Mouse (Mus musculus): ENCODE measurements around the gene Capn9. TPM values are rescaled to one million over a fixed set of nuclear protein-coding genes. Genes with fewer than 3 reads are reported as not detected.

Capn9 gene
- not detected for total RNA-seq (2021)
- long read RNA-seq, experiment 1: 0 reads
- long read RNA-seq, experiment 2, partial matches to known transcripts: 0 of 1 reads
- long read RNA-seq, experiment 2, other reads (novel, unspliced or antisense): 1 of 1 reads

DNA sequence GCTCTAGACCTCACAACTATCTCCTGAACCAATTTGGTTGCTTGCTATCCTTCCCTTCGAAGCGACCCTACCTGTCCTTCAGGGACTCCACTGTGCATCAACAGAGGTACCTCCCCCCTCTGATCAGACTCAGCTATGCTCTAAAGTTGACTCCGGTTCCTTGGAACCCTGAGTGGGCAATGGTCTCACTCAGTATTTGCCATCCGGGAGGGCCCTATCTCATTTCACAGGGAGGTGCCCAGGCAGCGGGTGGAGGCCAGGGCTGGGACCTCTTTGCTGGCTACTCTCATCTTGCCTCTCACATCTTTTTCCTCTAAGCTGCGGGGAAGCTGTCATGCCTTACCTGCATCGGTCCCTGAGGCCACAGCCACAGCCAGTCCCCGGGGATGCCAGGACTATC lies at the start of gene Capn9:
Capn9 (plus strand) TSS at position 301 of the 400 bp plus-strand sequence.
- Histone ChIP-seq H3K4me3 (no peak within 1 kb of the TSS), H3K27ac (no peak within 1 kb of the TSS)
- intact Hi-C loops (cut with DNase I): no loop called here
- TF ChIP-seq CTCF (IDR thresholded peaks at IDR 0.05): no peak
- DNase-seq: no peak

DNA sequence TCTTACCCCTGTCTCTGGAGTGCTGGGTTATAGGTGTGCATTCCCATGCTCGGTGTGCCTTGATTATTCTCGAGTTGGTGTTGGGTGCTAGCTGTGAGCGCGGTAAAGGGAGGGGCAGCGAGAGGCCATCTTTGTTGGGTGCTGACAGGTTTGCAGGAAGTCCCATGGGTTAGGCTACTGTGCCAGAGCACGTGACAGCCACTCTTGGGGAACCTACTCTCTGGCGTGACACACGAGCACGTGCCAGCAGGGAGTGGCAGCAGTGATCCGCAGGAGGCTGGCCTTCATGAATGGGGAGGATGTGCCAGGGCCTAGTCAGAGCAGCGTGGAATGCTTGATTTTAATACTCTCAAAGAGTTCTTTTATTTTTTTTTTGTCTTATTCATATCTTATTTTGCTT lies 49.6 kb upstream of the Capn9 start:
- peak; percentile 15 for DNase-seq
- TF ChIP-seq CTCF (IDR thresholded peaks at IDR 0.05): no peak
- no peak overlapping the region for H3K4me3 ChIP-seq
- intact Hi-C loops (cut with DNase I): no loop called here
- H3K27ac ChIP-seq: no peak overlapping the region

DNA sequence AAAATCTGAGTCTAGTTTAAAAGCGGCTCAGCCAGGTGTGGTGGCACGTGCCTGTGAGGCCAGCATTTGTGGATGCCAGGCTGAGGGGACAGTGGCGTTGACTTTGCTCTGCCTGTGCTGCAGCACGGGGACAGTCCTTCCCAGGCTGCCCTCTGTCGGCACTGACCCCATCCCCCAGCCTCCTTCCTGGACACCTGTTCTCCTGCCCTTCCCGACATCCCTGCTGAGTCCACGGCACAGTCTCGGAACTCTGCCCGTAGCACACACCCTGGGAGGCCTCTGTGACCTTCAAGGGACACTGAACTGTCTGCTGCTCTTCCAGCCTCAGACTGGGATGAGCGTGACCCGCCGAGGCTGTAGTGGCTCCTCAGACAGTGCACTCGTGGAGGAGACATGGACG lies 45.8 kb upstream of the Capn9 start:
- peak; percentile 74 for DNase-seq
- peak overlapping the region; percentile 73 for H3K27ac ChIP-seq
- H3K4me3 ChIP-seq: no peak overlapping the region
- intact Hi-C loops (cut with DNase I): loop anchor here (5.0 kb wide), 1 partner anchor 37 kb away; the partner anchor contains the start of gene Agt
- no peak for TF ChIP-seq CTCF (IDR thresholded peaks at IDR 0.05)

DNA sequence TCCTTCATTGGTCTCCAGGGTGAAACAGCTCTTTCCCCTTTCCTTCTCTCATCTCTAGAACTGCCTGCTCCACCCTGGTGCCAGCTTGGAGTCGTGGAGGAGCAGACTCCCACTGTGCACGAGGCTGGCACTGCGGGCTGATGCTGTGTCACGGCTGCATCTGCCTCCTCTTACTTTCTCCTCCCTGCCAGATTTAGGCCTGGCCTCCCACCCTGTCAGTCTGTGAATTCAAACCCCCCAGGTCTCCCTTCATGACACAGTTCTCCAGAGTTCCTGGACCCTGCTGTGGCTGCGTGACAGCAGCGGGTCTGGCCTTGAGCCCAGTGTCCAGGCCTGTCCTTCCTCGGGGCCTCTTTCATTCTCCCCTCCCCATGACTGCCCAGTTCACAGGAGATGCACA lies 45.4 kb upstream of the Capn9 start:
- no peak for TF ChIP-seq CTCF (IDR thresholded peaks at IDR 0.05)
- intact Hi-C loops (cut with DNase I): loop anchor here (5.0 kb wide), 1 partner anchor 37 kb away; the partner anchor contains the start of gene Agt

DNA sequence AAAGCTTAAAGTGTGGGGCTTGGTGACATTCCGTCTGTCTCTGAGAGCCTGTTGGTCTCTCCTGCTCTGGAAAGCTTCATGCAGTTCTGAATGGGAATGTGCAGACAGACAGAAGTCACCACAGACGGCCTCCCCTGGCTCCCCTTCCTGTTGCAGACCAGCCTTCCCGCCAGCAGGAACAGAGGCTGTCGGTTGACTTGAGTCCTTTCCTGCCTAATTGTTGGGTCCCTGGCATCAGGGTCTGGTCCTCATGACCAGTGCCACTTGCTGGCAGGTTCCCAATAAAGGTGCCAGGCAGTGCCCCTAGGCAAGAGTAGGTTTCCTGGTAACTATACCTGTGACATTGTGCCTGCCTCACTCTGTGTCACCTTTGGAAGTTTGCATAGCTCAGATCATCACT lies 44.9 kb upstream of the Capn9 start:
- no peak for DNase-seq
- no peak overlapping the region for H3K4me3 ChIP-seq
- peak overlapping the region; percentile 73 for H3K27ac ChIP-seq
- no peak for TF ChIP-seq CTCF (IDR thresholded peaks at IDR 0.05)
- intact Hi-C loops (cut with DNase I): loop anchor here (5.0 kb wide), 1 partner anchor 36 kb away; the partner anchor contains the start of gene Agt

More for the DNA sequence above, 45.4 kb upstream of the Capn9 start:
- DNase-seq: no peak
- Histone ChIP-seq H3K27ac (peak overlapping the region; percentile 73), H3K4me3 (no peak overlapping the region)

DNA sequence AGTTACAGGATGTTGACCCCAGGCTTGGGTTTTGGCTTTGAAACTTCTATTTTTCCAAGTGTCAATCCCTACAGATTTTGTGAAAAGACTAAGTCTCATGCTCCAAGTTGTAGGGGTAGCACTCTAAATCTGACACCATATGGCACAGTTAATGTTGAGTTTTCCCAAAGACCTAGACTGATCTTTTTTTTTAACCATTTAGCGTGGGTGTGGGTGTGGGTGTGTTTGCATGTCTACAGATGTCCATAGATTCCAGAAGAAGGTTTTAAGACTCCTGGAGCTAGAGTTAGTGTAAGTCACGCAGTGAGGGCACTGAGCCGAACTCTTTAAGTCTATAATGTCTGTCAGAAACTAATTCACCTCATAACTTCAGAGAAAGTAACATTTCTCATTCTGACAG lies 43.3 kb upstream of the Capn9 start:
- Histone ChIP-seq H3K4me3 (no peak overlapping the region), H3K27ac (no peak overlapping the region)
- TF ChIP-seq CTCF (IDR thresholded peaks at IDR 0.05): no peak
- no peak for DNase-seq
- intact Hi-C loops (cut with DNase I): loop anchor here (5.0 kb wide), 1 partner anchor 35 kb away; the partner anchor contains the start of gene Agt

DNA sequence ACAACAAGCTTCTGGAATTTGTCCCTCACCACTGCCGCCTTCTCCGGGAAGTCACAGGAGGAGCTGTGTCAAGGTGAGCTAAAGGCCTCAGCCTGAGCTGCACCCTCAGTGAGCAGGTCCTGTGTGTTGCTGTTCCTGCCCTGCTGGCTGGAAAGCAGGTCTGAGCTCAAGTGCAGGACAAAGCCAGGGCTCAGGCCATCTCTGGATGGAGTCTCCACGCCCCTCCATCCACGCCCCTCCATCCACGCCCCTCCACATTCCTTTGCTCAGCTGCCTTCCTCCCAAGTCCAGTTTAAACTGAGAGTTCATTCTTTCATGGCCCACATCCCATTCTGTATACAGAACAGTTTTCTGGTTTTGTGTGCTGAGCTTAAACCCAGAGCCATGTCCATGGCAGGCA lies 40.5 kb upstream of the Capn9 start:
- no peak for DNase-seq
- TF ChIP-seq CTCF (IDR thresholded peaks at IDR 0.05): no peak
- Histone ChIP-seq H3K4me3 (no peak overlapping the region), H3K27ac (peak overlapping the region; percentile 77; the same call in 1 of the 2 replicates)
- intact Hi-C loops (cut with DNase I): no loop called here

DNA sequence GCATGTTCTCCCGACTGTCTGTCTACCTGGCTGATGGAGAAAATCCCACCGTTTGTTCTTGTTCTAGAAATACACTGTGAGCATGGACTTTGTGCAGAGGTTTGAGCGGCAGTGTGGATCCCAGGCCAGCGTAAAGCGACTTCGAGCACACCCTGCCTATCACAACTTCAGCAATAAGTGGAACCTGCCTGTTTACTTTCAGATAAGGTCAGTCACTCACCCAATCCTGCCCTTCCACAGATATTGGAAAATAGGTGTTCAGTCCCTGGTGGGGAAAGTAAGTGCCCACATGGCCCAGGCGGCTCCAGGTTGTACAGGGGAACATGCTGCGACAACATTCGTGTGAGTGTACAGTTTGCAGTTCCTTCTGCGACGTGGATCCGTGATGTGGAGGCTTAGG lies 35.0 kb upstream of the Capn9 start:
- no peak overlapping the region for H3K27ac ChIP-seq
- no peak for DNase-seq
- H3K4me3 ChIP-seq: no peak overlapping the region
- intact Hi-C loops (cut with DNase I): no loop called here
- TF ChIP-seq CTCF (IDR thresholded peaks at IDR 0.05): no peak

DNA sequence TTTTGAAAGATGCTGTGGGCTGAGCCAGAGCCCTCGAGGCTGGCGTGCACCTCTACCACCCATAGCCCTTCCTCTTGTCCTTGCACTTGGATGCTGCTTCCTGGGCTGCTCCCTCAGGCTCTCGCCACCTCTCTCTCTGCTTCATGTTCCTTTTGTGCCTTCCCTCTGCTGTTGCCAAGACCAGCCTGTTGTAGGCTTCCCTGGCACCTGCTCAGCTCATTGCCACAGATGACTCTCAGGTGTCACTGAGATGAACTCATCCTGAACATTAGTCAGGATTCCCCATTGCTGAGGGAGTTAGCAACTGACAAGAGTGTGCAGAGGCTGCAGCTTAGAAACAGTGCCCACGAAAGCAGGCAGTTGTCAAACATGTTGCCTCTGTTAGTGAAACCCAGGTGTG lies 33.9 kb upstream of the Capn9 start:
- no peak overlapping the region for H3K27ac ChIP-seq
- no peak overlapping the region for H3K4me3 ChIP-seq
- no peak for DNase-seq
- no peak for TF ChIP-seq CTCF (IDR thresholded peaks at IDR 0.05)
- intact Hi-C loops (cut with DNase I): no loop called here

DNA sequence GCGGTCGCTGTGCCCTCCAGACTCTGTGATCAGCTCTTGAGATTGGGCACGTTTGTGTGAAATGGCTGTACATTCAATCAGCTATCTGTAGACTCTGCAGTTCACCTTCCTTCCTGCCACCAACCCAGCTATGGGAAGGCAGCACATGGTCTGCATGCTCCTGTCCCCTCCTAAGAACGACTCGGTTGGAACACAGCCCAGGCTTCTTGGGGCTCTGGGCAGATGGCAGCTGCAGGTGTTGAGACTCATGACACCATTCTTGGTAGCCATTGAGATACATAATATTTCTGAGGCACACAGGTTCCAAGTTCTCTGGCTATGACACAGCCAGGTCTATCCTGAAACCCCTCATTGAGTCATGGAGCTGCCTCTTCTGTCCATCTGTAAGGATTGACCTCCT lies 32.6 kb upstream of the Capn9 start:
- H3K27ac ChIP-seq: no peak overlapping the region
- no peak for DNase-seq
- no peak overlapping the region for H3K4me3 ChIP-seq
- no peak for TF ChIP-seq CTCF (IDR thresholded peaks at IDR 0.05)
- intact Hi-C loops (cut with DNase I): no loop called here

DNA sequence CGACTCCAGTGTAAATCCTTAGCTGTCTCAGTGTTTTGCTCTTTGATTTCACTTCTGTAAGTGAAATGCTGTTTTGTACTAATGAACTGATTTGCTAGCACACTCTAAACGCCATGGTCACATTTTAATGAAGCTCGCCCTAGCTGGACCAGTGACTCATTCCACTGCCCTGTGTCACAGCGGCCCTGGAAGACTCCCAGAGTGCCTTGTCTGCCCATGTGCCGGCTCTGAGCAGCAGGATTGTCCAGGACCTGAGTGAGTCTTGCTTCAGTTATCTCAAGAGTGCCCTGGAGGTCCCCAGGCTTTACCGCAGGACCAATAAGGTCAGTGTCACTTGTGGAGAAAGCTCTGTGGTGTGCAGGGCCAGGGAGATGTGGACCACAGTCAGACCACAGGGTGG lies 29.5 kb upstream of the Capn9 start:
- intact Hi-C loops (cut with DNase I): no loop called here
- no peak for DNase-seq
- Histone ChIP-seq H3K27ac (no peak overlapping the region), H3K4me3 (no peak overlapping the region)
- no peak for TF ChIP-seq CTCF (IDR thresholded peaks at IDR 0.05)

DNA sequence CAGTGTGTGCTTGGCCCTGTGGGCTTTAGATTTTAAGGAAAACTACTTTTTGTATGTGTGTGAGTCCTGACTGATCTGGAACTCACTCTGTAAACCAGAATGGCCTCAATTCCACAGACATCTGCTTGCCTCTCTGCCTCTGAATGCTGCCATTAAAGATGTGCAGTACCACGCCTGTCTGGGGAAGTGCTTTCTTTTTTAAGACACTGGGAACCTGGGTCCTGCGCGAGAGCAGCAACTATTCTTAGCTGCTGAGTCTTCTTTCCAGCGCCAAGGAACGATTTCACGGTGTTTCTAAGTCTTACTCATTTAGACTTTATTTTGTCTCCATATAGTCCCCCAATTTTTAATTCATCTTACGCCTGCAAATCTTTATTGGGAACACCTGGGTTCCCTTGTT lies 29.1 kb upstream of the Capn9 start:
- DNase-seq: no peak
- intact Hi-C loops (cut with DNase I): no loop called here
- no peak overlapping the region for H3K4me3 ChIP-seq
- no peak for TF ChIP-seq CTCF (IDR thresholded peaks at IDR 0.05)
- H3K27ac ChIP-seq: no peak overlapping the region

DNA sequence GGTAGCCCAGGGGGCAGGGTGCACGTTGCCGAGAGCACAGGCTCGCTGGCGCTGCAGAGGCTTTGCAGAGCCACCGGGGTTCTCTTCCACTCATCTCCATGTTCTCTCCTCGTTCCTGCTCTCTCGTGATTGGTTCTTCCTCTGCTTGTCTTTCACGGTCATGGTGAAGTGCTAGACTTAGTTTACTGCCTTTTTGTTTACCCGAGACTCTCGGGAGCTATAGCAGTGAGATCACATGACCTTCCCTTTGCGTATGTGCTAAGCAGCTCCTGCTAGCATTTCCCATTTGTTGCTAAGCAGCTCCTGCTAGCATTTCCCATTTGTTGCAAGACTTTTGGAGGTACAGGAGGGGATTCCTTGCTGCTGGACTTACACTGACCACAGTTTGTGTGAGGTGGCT lies 28.6 kb upstream of the Capn9 start:
- TF ChIP-seq CTCF (IDR thresholded peaks at IDR 0.05): no peak
- intact Hi-C loops (cut with DNase I): no loop called here
- Histone ChIP-seq H3K27ac (no peak overlapping the region), H3K4me3 (no peak overlapping the region)
- no peak for DNase-seq

DNA sequence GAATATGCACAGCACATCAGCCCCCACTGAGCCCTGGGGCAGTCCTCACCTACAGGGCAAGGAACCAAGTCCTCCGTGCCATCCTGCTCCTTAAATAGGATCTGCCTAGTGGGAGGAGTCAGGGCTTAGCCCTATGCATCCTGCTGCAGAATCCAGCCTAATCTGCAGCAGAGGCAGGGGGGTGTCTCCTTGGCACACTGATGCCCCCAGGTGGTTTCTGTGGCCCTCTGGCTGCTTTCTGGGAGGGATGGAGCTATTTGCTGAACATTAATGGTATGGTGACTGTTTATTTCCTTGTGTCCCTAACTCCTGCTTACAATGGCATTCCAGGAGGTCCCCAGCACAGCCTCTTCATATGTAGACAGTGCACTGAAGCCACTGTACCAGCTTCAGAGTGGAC lies 27.7 kb upstream of the Capn9 start:
- no peak for DNase-seq
- H3K4me3 ChIP-seq: no peak overlapping the region
- peak; percentile 21; the same call in 1 of the 2 replicates for TF ChIP-seq CTCF (IDR thresholded peaks at IDR 0.05)
- intact Hi-C loops (cut with DNase I): no loop called here
- no peak overlapping the region for H3K27ac ChIP-seq
